Mouse (Mus musculus) limb, embryonic 14.5 days (tissue): ENCODE measurements at regions not wholly inside any gene's neighbourhood (a gene's known extent, or its start where the extent isn't known, plus 50 kb on each side); places are given as distances from the start of the nearest gene placed in this dataset.

Experiments
- ATAC-seq: fragments of 200-750 bp; cut with Nextera tagmentation; 2 replicates; pipeline ENCODE4 v1.8.0; 2017; ENCODE audit warnings: low read depth, moderate number of reproducible peaks, moderate TSS enrichment; ENCODE audit not compliant: low FRiP score
- DNase-seq: peaks from one replicate; pipeline ENCODE4 v3.0.0-alpha.2; 2015; ENCODE audit warnings: low spot score
- H3K27ac ChIP-seq: fragments of 300-500 bp; sonication (generic); replicated peaks from 2 replicates; pipeline ENCODE4 v1.5.1; 2014; ENCODE audit warnings: low read depth, mild to moderate bottlenecking, low read length, moderate library complexity, mixed read lengths
- H3K27me3 ChIP-seq: fragments of 300-500 bp; sonication (generic); 2 replicates; pipeline ENCODE4 v1.6.1; 2014; ENCODE audit warnings: low read length, mixed read lengths; ENCODE audit not compliant: control insufficient read depth, insufficient read depth
- H3K36me3 ChIP-seq: fragments of 300-500 bp; sonication (generic); 2 replicates; pipeline ENCODE4 v1.6.1; 2014; ENCODE audit warnings: mild to moderate bottlenecking, low read length, moderate library complexity, mixed read lengths; ENCODE audit not compliant: control insufficient read depth, insufficient read depth
- H3K4me1 ChIP-seq: fragments of 300-500 bp; sonication (generic); 2 replicates; pipeline ENCODE4 v1.6.1; 2014; ENCODE audit warnings: antibody characterized with exemption, low read length, mixed read lengths; ENCODE audit not compliant: control insufficient read depth, insufficient read depth
- H3K4me2 ChIP-seq: fragments of 300-500 bp; sonication (generic); replicated peaks from 2 replicates; pipeline ENCODE4 v1.6.1; 2014; ENCODE audit warnings: low read depth, mild to moderate bottlenecking, low read length, moderate library complexity; ENCODE audit not compliant: severe bottlenecking
- H3K4me3 ChIP-seq: fragments of 300-500 bp; sonication (generic); replicated peaks from 2 replicates; pipeline ENCODE4 v1.5.1; 2014; ENCODE audit warnings: low read length
- H3K9ac ChIP-seq: fragments of 300-500 bp; sonication (generic); 2 replicates; pipeline ENCODE4 v1.6.1; 2014; ENCODE audit warnings: mild to moderate bottlenecking, low read depth, low read length, moderate library complexity; ENCODE audit not compliant: severe bottlenecking
- H3K9me3 ChIP-seq: fragments of 300-500 bp; sonication (generic); 2 replicates; pipeline ENCODE4 v1.6.1; 2016; ENCODE audit warnings: low read length; ENCODE audit not compliant: control insufficient read depth
- POLR2A ChIP-seq: fragments of 200-500 bp; IDR thresholded peaks from 2 replicates; pipeline ENCODE4 v1.8.0; 2012; ENCODE audit warnings: inconsistent platforms, mild to moderate bottlenecking, moderate library complexity, borderline replicate concordance; ENCODE audit not compliant: insufficient read depth, insufficient read length; ENCODE audit errors: extremely low read depth
- WGBS: fragments of 180-500 bp; shearing (Covaris S2); extraction: QIAGEN DNeasy Blood & Tissue Kit; methylation state at CpG from one replicate; pipeline ENCODE4 v1.1.7; 2014; 5-methylcytosine and 5-hydroxymethylcytosine counted together

DNA sequence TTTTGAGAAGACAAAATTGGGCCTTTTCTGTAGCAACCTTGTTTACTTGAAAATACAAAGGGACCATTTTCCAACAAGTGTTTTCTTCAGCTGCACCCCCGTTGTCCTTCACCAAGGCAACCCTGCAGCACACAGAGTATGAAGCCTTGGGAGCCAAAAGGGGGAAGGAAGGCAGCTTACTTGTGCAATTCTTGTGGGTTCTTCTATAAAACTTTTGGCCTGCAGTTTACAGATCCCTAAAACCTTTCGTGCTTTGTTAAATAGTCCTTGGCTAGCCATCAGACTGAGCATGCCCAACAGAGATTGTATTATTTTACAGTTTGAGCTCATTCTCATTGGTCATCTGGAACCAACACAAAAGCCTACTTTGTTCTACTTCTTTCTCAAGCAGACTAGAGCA is 140.6 kb upstream of the H2al1a start:
- no peak for ATAC-seq
- no peak overlapping the region for H3K4me3 ChIP-seq
- H3K27ac ChIP-seq = no peak overlapping the region
- H3K9ac ChIP-seq = no peak overlapping the region
- H3K27me3 ChIP-seq = no peaks in the 10 kb centered on the region
- no peaks in the 10 kb centered on the region for H3K36me3 ChIP-seq
- WGBS = 57% methylated on average over 2 of the region's 2 CpGs
- peaks cover 3% of the 10 kb centered on the region; the same call in 1 of the 2 replicates for H3K4me1 ChIP-seq
- no peaks in the 10 kb centered on the region for H3K9me3 ChIP-seq
- TF ChIP-seq POLR2A = no peak
- H3K4me2 ChIP-seq = no peak overlapping the region
- DNase-seq = no peak

GRCm38 (mm10) chrX:11170416-11170815 is 128.6 kb upstream of the H2al1a start:
- H3K4me1 ChIP-seq = no peaks in the 10 kb centered on the region
- no peaks in the 10 kb centered on the region for H3K36me3 ChIP-seq
- no peak for TF ChIP-seq POLR2A
- DNase-seq = no peak
- no peak overlapping the region for H3K27ac ChIP-seq
- H3K9ac ChIP-seq = no peak overlapping the region
- no peak overlapping the region for H3K4me2 ChIP-seq
- no peaks in the 10 kb centered on the region for H3K27me3 ChIP-seq
- WGBS = 81% methylated on average over 3 of the region's 3 CpGs
- no peaks in the 10 kb centered on the region for H3K9me3 ChIP-seq
- no peak overlapping the region for H3K4me3 ChIP-seq
- ATAC-seq = no peak

- H3K9me3 ChIP-seq = no peaks in the 10 kb centered on the region
- 70% methylated on average over 7 of the region's 7 CpGs for WGBS
- TF ChIP-seq POLR2A = no peak
- no peaks in the 10 kb centered on the region for H3K36me3 ChIP-seq
- no peak overlapping the region for H3K4me3 ChIP-seq
- ATAC-seq (no peak), DNase-seq (no peak)
- H3K4me1 ChIP-seq = no peaks in the 10 kb centered on the region
- no peak overlapping the region for H3K4me2 ChIP-seq
- no peaks in the 10 kb centered on the region for H3K27me3 ChIP-seq
- H3K27ac ChIP-seq = no peak overlapping the region
- H3K9ac ChIP-seq = no peak overlapping the region
These were observed 118.8 kb upstream of the H2al1a start for GRCm38 (mm10) chrX:11180194-11180816.

DNA sequence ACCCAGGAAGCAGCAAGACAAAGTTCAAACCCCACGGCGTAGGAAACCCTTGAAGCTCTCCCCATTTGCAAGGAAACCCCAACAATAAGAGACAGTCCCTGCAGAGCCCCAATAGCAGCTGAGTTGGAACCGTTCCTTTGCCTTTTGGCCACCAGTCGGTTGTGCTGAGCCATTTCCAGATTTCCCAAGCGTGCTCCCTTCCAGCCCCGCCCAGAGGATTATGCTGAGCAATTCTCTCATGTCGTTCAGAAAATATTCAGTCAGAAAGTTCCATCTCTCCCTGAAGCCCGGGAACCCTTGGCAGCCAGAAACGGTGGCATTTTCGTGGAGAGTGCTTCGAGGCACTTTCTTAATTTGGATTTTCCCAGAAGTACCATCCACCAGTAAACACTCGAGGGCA is 117.2 kb upstream of the H2al1a start:
- ATAC-seq = no peak
- H3K27me3 ChIP-seq = no peaks in the 10 kb centered on the region
- DNase-seq = no peak
- no peak overlapping the region for H3K4me2 ChIP-seq
- 78% methylated on average over 12 of the region's 12 CpGs for WGBS
- no peak overlapping the region for H3K9ac ChIP-seq
- H3K36me3 ChIP-seq = no peaks in the 10 kb centered on the region
- TF ChIP-seq POLR2A = no peak
- no peaks in the 10 kb centered on the region for H3K9me3 ChIP-seq
- no peak overlapping the region for H3K4me3 ChIP-seq
- H3K27ac ChIP-seq = no peak overlapping the region
- no peaks in the 10 kb centered on the region for H3K4me1 ChIP-seq

DNA sequence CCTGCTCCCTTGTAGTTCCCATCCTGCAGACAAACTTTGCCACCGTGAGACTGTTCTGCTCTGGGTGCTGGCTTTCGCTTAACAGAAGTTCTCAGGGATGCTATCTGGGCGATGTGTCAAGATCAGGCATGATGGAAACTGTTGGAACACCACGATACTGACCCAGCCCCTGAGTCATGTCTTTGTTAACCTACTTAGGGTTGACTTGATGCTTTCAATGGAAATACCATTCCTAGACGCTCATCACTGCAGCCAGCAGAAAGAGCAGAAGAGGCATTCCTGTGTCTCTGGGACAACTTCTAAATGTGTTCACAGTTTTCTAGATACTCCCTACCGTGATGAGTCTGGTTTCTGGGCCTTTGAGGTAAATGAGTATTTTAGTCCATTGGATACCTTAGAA is 108.2 kb upstream of the H2al1a start:
- H3K27me3 ChIP-seq = no peaks in the 10 kb centered on the region
- TF ChIP-seq POLR2A = no peak
- no peak overlapping the region for H3K4me3 ChIP-seq
- H3K9ac ChIP-seq = no peak overlapping the region
- DNase-seq = no peak
- H3K27ac ChIP-seq = no peak overlapping the region
- H3K36me3 ChIP-seq = no peaks in the 10 kb centered on the region
- no peak overlapping the region for H3K4me2 ChIP-seq
- H3K4me1 ChIP-seq = no peaks in the 10 kb centered on the region
- 95% methylated on average over 6 of the region's 6 CpGs for WGBS
- no peaks in the 10 kb centered on the region for H3K9me3 ChIP-seq
- ATAC-seq = no peak

GRCm38 (mm10) chrX:11204135-11204534 is 94.9 kb upstream of the H2al1a start:
- WGBS = 70% methylated on average over 2 of the region's 2 CpGs
- Histone ChIP-seq H3K9ac (no peak overlapping the region), H3K27ac (no peak overlapping the region), H3K4me3 (no peak overlapping the region), H3K9me3 (no peaks in the 10 kb centered on the region), H3K36me3 (no peaks in the 10 kb centered on the region), H3K4me1 (no peaks in the 10 kb centered on the region), H3K27me3 (no peaks in the 10 kb centered on the region), H3K4me2 (no peak overlapping the region)
- ATAC-seq (no peak), DNase-seq (no peak)
- no peak for TF ChIP-seq POLR2A
